Mouse (Mus musculus) forebrain, embryonic 11.5 days (tissue): ENCODE measurements around the gene Trim11. TPM values are rescaled to one million over a fixed set of nuclear protein-coding genes. Genes with fewer than 3 reads are reported as not detected.

Experiments
- ATAC-seq: fragments of 200-750 bp; cut with Nextera tagmentation; replicated peaks from 2 replicates; pipeline ENCODE4 v1.8.0; 2017; ENCODE audit warnings: moderate TSS enrichment; ENCODE audit not compliant: low FRiP score
- DNase-seq: peaks from one replicate; pipeline ENCODE4 v3.0.0-alpha.2; 2017; ENCODE audit warnings: low spot score
- H3K27ac ChIP-seq: fragments of 300-500 bp; sonication (generic); 2 replicates; pipeline ENCODE4 v1.5.1; 2014; ENCODE audit warnings: low read depth, low read length
- H3K27me3 ChIP-seq: fragments of 300-500 bp; sonication (generic); 2 replicates; pipeline ENCODE4 v1.6.1; 2014; ENCODE audit warnings: mild to moderate bottlenecking, low read length, mixed read lengths; ENCODE audit not compliant: control insufficient read depth, insufficient read depth
- H3K36me3 ChIP-seq: fragments of 300-500 bp; sonication (generic); 2 replicates; pipeline ENCODE4 v1.6.1; 2014; ENCODE audit warnings: mild to moderate bottlenecking, low read length, moderate library complexity, mixed read lengths; ENCODE audit not compliant: control insufficient read depth, insufficient read depth
- H3K4me1 ChIP-seq: fragments of 300-500 bp; sonication (generic); replicated peaks from 2 replicates; pipeline ENCODE4 v1.6.1; 2014; ENCODE audit warnings: low read length, mixed read lengths; ENCODE audit not compliant: control insufficient read depth, insufficient read depth
- H3K4me2 ChIP-seq: fragments of 300-500 bp; sonication (generic); 2 replicates; pipeline ENCODE4 v1.6.1; 2014; ENCODE audit warnings: low read depth, mild to moderate bottlenecking, low read length, moderate library complexity, mixed read lengths; ENCODE audit not compliant: severe bottlenecking
- H3K4me3 ChIP-seq: fragments of 300-500 bp; sonication (generic); 2 replicates; pipeline ENCODE4 v1.5.1; 2014; ENCODE audit warnings: low read depth, low read length
- H3K9ac ChIP-seq: fragments of 300-500 bp; sonication (generic); 2 replicates; pipeline ENCODE4 v1.6.1; 2014; ENCODE audit warnings: low read length
- H3K9me3 ChIP-seq: fragments of 300-500 bp; sonication (generic); 2 replicates; pipeline ENCODE4 v1.6.1; 2016; ENCODE audit warnings: low read length, mixed read lengths; ENCODE audit not compliant: control insufficient read depth
- WGBS: fragments of 180-500 bp; shearing (Covaris S2); extraction: QIAGEN DNeasy Blood & Tissue Kit; methylation state at CpG from one replicate; pipeline ENCODE4 v1.1.7; 2014; 5-methylcytosine and 5-hydroxymethylcytosine counted together
- polyA plus RNA-seq: library from polyadenylated mRNA; unstranded; fragments of >200 nt; fragmentation: Nextera tagmentation; extraction: Ambion mirVana; gene quantifications from 2 replicates; pipeline ENCODE4 v1.2.1, GENCODE M21; 2014

Gene Trim11
- polyA plus RNA-seq, 1 experiment from 2014 or later, result 17.3 TPM

- peaks cover 3% of the 10 kb centered on the region; the same call in 1 of the 2 replicates for H3K4me1 ChIP-seq
- WGBS, result 83% methylated on average over 5 of the region's 5 CpGs
- DNase-seq (no peak), ATAC-seq (no peak)
- H3K9ac ChIP-seq, result no peak overlapping the region
- H3K4me2 ChIP-seq, result no peak overlapping the region
- H3K9me3 ChIP-seq, result no peaks in the 10 kb centered on the region
- H3K4me3 ChIP-seq, result no peak overlapping the region
- H3K27me3 ChIP-seq, result no peaks in the 10 kb centered on the region
- no peaks in the 10 kb centered on the region for H3K36me3 ChIP-seq
- H3K27ac ChIP-seq, result no peak overlapping the region
These were observed 33.8 kb upstream of the Trim11 start for GRCm38 (mm10) chr11:58944136-58944535.

- 77% methylated on average over 3 of the region's 3 CpGs for WGBS
- Histone ChIP-seq H3K9ac (no peak overlapping the region; the same call in 1 of the 2 replicates), H3K9me3 (no peaks in the 10 kb centered on the region), H3K4me3 (no peak overlapping the region), H3K36me3 (no peaks in the 10 kb centered on the region), H3K4me1 (peaks cover 4% of the 10 kb centered on the region; the same call in 1 of the 2 replicates), H3K27ac (no peak overlapping the region), H3K4me2 (peak overlapping the region; percentile 67; the same call in 1 of the 2 replicates), H3K27me3 (no peaks in the 10 kb centered on the region)
- ATAC-seq, result no peak
- DNase-seq, result no peak
These were observed 30.6 kb upstream of the Trim11 start for GRCm38 (mm10) chr11:58947306-58947705.

GRCm38 (mm10) chr11:58947798-58948528 lies 29.9 kb upstream of the Trim11 start:
- Histone ChIP-seq H3K27me3 (no peaks in the 10 kb centered on the region), H3K36me3 (no peaks in the 10 kb centered on the region), H3K9me3 (no peaks in the 10 kb centered on the region), H3K4me3 (peak overlapping the region; percentile 55), H3K4me2 (peak overlapping the region; percentile 67), H3K27ac (peak overlapping the region; percentile 96), H3K9ac (peak overlapping the region; percentile 74), H3K4me1 (peaks cover 4% of the 10 kb centered on the region; the same call in 1 of the 2 replicates)
- 18% methylated on average over 23 of the region's 23 CpGs for WGBS
- ATAC-seq (0 out of 2 replicates have a peak, but pooled peaks have one; percentile 52), DNase-seq (no peak)

- ATAC-seq (peak; percentile 92), DNase-seq (peak; percentile 83)
- H3K27ac ChIP-seq, result peak within 1 kb of the TSS; percentile 96
- H3K27me3 ChIP-seq, result no peaks in the 10 kb centered on the region
- H3K4me3 ChIP-seq, result peak within 1 kb of the TSS; percentile 55
- no peaks in the 10 kb centered on the region for H3K36me3 ChIP-seq
- H3K4me2 ChIP-seq, result peak within 1 kb of the TSS; percentile 67
- under 1% methylated on average over 44 of the region's 48 CpGs for WGBS
- peaks cover 4% of the 10 kb centered on the region; the same call in 1 of the 2 replicates for H3K4me1 ChIP-seq
- peak within 1 kb of the TSS; percentile 87 for H3K9ac ChIP-seq
- H3K9me3 ChIP-seq, result no peaks in the 10 kb centered on the region
These were observed 29.1 kb upstream of the Trim11 start, which contains the start of gene Hist3h2ba for GRCm38 (mm10) chr11:58948542-58949479. Hist3h2ba (plus strand) TSS chr11:58948920.

DNA sequence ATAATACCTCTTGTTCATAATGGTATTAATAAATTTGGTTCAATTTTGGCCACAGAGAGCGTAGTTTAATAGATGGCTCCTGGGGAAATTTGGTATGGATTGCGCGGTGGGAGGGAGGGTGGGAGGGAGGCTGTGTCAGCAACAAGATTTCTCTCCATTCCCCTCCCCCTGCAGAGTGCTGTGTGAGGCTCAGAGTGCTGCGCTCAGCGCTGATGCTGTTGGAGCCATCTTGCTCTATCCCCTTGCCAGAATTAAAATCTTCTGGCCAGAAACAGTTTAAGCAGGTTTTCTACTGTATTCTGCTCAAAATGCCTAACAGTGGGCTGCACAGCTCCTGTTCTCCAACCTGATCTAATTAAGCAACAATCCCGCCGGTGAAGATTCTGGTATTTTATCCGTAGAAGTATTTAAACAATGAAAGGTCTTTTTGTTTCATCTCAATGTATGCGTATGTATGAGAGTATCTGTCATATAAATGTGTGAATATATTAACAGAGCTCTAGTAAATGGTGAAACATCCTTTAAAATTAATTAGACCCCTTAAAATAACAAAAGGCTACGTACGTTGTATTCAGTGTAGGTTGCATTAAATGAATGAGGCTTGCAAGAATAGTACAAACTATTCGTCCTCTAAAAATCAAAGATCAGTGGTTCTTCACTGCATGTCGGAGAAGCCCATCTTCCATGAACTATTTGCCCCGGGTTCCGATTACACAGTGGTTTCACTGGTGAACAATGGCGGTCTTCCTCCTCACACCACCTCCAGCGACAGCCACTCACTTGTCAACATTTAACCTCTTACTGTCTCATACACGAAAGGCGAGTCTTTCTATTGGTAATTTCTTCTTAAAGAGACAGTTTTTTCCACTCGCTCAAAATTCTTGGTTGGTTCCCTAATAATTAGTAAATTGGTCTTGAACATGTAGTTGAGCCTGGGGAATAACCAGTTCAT lies 28.1 kb upstream of the Trim11 start:
- Histone ChIP-seq H3K36me3 (no peaks in the 10 kb centered on the region), H3K4me3 (peak overlapping the region; percentile 55), H3K27ac (peak overlapping the region; percentile 96), H3K9ac (peak overlapping the region; percentile 87), H3K9me3 (no peaks in the 10 kb centered on the region), H3K4me2 (peak overlapping the region; percentile 62), H3K27me3 (no peaks in the 10 kb centered on the region), H3K4me1 (peaks cover 4% of the 10 kb centered on the region; the same call in 1 of the 2 replicates)
- ATAC-seq (peak; percentile 57), DNase-seq (peak; percentile 80)
- WGBS, result 2% methylated on average over 20 of the region's 20 CpGs

DNA sequence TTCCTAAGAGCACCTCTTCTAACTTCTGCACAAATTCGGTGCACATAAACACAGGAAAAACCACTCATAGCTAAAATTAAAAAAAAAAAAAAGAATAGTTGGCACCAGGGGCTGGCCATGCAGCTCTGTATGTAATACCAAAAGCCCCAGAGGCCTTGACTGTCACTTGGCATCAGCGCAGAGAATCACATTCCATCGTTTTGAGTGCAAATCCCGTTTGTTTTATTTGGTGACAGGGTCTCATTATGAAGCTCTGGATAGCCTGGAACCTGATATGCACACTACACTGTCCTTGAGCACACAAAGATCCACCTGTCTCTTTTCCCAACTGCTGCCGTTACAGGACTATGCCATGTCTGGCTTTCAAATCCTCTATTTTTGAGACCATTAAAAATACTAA lies 26.7 kb upstream of the Trim11 start:
- ATAC-seq (no peak), DNase-seq (no peak)
- no peak overlapping the region; the same call in 1 of the 2 replicates for H3K9ac ChIP-seq
- H3K4me3 ChIP-seq, result no peak overlapping the region
- H3K27me3 ChIP-seq, result no peaks in the 10 kb centered on the region
- H3K9me3 ChIP-seq, result no peaks in the 10 kb centered on the region
- H3K4me2 ChIP-seq, result no peak overlapping the region
- 75% methylated on average over 5 of the region's 5 CpGs for WGBS
- peaks cover 4% of the 10 kb centered on the region; the same call in 1 of the 2 replicates for H3K4me1 ChIP-seq
- H3K27ac ChIP-seq, result no peak overlapping the region
- H3K36me3 ChIP-seq, result no peaks in the 10 kb centered on the region

DNA sequence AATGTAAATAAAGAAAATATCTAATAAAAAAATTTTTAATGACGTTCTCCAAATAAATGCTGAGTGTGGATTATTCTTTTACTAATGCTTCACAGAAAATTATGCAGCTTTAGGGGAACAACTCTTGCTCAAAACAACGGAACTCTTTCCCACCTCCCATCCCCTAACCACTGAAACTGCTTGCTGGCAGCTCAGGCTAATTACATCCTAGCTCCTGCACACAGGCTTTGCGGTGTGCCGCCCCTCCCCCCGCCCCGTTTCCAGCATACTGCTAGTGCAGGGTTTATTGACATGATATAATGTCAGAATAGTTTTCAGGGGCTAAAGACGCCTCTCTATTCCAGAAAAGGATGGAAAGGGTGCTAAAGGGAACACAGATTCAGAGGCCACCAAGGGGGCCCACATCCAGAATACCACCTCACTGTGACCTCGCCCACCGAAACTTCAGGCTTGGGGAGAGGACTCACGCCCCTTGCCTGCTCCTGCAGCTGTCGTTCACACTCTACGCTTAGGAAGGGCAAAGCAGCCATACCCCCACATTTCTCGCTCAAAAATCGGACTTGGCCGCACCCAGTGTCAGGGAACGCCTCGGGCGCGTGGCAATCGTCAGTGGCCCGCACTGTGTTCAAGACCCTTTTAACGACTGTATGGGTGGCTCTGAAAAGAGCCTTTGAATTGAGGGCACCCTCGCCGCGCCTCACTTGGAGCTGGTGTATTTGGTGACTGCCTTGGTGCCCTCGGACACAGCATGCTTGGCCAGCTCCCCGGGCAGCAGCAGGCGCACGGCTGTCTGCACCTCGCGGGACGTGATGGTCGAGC lies 24.3 kb upstream of the Trim11 start:
- Histone ChIP-seq H3K27me3 (no peaks in the 10 kb centered on the region), H3K4me2 (peak overlapping the region; percentile 94), H3K9me3 (no peaks in the 10 kb centered on the region), H3K9ac (peak overlapping the region; percentile 90), H3K36me3 (no peaks in the 10 kb centered on the region; the same call in 1 of the 2 replicates), H3K4me3 (peak overlapping the region; percentile 82), H3K27ac (peak overlapping the region; percentile 97), H3K4me1 (peaks cover 7% of the 10 kb centered on the region; the same call in 1 of the 2 replicates)
- ATAC-seq (peak; percentile 8), DNase-seq (peak; percentile 84)
- 2% methylated on average over 33 of the region's 33 CpGs for WGBS
